Mouse (Mus musculus): ENCODE data around the gene Gm8220.

GRCm38 (mm10) chr14:44248039-44248438, 37.3 kb upstream of the Gm8220 start:
- TF ChIP-seq POLR2A (IDR thresholded peaks at IDR 0.05; ENCODE audit: insufficient read depth, low read depth, low read length) (no peak), CTCF (IDR thresholded peaks at IDR 0.05; ENCODE audit: insufficient read depth, low read depth, low read length) (no peak)
